Mouse (Mus musculus) C2C12 (cell line): ENCODE measurements around the gene Hmgxb4.

Experiments used
- CTCF ChIP-seq: IDR thresholded peaks from one replicate; pipeline ENCODE4 v1.5.1; 2011; ENCODE audit not compliant: control insufficient read depth, insufficient read depth, insufficient read length
- MAX ChIP-seq: IDR thresholded peaks from one replicate; pipeline ENCODE4 v1.6.1; 2011; ENCODE audit warnings: mild to moderate bottlenecking, control low read depth
- MYOD1 ChIP-seq: IDR thresholded peaks from one replicate; pipeline ENCODE4 v1.6.1; 2011; ENCODE audit warnings: low read depth; ENCODE audit not compliant: control insufficient read depth, insufficient read length
- USF1 ChIP-seq: IDR thresholded peaks from one replicate; pipeline ENCODE4 v1.6.1; 2011; ENCODE audit warnings: low read depth, mild to moderate bottlenecking, control low read depth, moderate library complexity

- TF ChIP-seq CTCF (no peak), USF1 (no peak), MAX (no peak), MYOD1 (no peak)
Measured at GRCm38 (mm10) chr8:75042974-75043373, 49.8 kb downstream of the Hmgxb4 start.
